Mouse (Mus musculus) stomach, embryonic 16.5 days (tissue): ENCODE measurements around the gene Trappc5. TPM values are rescaled to one million over a fixed set of nuclear protein-coding genes. Genes with fewer than 3 reads are reported as not detected.
A peak's percentile ranks its signal among the peaks of the same experiment; 100 is the strongest.

ENCODE experiments used
- ATAC-seq: fragments of 200-750 bp; cut with Nextera tagmentation; 2 replicates; pipeline ENCODE4 v1.8.0; 2017; ENCODE audit warnings: moderate number of reproducible peaks, moderate TSS enrichment; ENCODE audit not compliant: insufficient read depth, low FRiP score
- H3K27ac ChIP-seq: fragments of 300-500 bp; sonication (generic); 2 replicates; pipeline ENCODE4 v1.5.1; 2014; ENCODE audit warnings: low read length
- H3K27me3 ChIP-seq: fragments of 300-500 bp; sonication (generic); 2 replicates; pipeline ENCODE4 v1.6.1; 2014; ENCODE audit warnings: low read length, control low read depth, mixed read lengths; ENCODE audit not compliant: control insufficient read depth, insufficient read depth
- H3K36me3 ChIP-seq: fragments of 300-500 bp; sonication (generic); 2 replicates; pipeline ENCODE4 v1.6.1; 2014; ENCODE audit warnings: low read length; ENCODE audit not compliant: control insufficient read depth, insufficient read depth
- H3K4me1 ChIP-seq: fragments of 300-500 bp; sonication (generic); 2 replicates; pipeline ENCODE4 v1.6.1; 2014; ENCODE audit warnings: low read length, control low read depth, mixed read lengths; ENCODE audit not compliant: control insufficient read depth, insufficient read depth
- H3K4me2 ChIP-seq: fragments of 300-500 bp; sonication (generic); 2 replicates; pipeline ENCODE4 v1.6.1; 2014; ENCODE audit warnings: low read depth, low read length, mixed read lengths
- H3K4me3 ChIP-seq: fragments of 300-500 bp; sonication (generic); replicated peaks from 2 replicates; pipeline ENCODE4 v1.5.1; 2014; ENCODE audit warnings: mild to moderate bottlenecking, low read length
- H3K9ac ChIP-seq: fragments of 300-500 bp; sonication (generic); 2 replicates; pipeline ENCODE4 v1.6.1; 2014; ENCODE audit warnings: low read length
- H3K9me3 ChIP-seq: fragments of 300-500 bp; sonication (generic); replicated peaks from 2 replicates; pipeline ENCODE4 v1.6.1; 2016; ENCODE audit warnings: low read length, control low read depth; ENCODE audit not compliant: control insufficient read depth
- WGBS: fragments of 180-500 bp; shearing (Covaris S2); extraction: QIAGEN DNeasy Blood & Tissue Kit; methylation state at CpG from one replicate; pipeline ENCODE4 v1.1.7; 2014; 5-methylcytosine and 5-hydroxymethylcytosine counted together
- polyA plus RNA-seq: library from polyadenylated mRNA; unstranded; fragments of >200 nt; fragmentation: Nextera tagmentation; extraction: Ambion mirVana; gene quantifications from 2 replicates; pipeline ENCODE4 v1.2.1, GENCODE M21; 2015

Gene Trappc5
- polyA plus RNA-seq = 38.0 and 38.5 TPM in 2 replicates

DNA sequence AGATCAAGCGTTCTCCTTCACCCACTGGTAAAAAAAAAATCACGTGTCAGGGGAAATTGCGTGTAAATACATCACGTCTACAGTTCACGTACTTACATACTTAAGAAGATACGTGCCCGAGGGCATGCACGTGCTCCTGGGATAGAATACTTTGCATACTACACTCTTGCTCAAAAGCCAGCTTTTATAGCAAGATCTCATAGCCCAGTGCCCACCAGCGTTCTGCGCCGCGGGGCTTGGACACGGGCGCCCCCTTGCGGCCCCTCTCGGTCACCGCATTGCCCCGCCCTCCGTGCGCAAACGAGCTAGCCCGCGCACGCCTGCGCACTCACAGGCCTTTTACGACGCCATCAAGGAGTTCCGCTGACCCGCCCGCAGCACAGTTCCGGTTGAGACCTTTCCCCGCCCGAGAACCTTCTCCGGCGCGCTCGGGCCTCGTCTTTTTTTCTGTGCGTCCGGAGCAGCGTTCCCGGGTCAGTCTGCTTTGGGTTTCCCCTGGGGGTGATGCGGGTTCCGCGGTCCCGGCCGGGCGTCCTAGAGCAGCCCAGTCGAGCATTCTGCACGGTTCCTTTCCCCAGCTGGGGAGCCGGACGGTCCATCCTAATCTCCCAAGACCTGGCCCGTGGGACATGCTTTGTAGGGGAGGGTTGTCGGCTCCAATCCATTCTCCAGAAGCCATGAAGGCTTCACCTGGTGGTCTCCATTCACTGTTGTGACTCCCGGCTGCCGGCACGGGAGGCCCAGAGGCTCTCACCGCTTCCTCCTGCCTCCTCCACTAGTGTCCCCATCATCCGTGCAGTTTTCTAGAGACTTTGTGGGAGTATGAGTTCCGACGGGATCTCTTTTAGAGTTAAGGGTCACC is at the start of gene Trappc5:
Gene Trappc5 (plus strand): TSS at position 169 of the 862 bp plus-strand sequence.
- Histone ChIP-seq H3K36me3 (peaks cover 24% of the 10 kb centered on the region), H3K4me3 (peak within 1 kb of the TSS; percentile 99), H3K27me3 (no peaks in the 10 kb centered on the region), H3K4me1 (peaks cover 11% of the 10 kb centered on the region), H3K9me3 (no peaks in the 10 kb centered on the region), H3K27ac (peak within 1 kb of the TSS; percentile 90), H3K4me2 (peak within 1 kb of the TSS; percentile 82), H3K9ac (peak within 1 kb of the TSS; percentile 88)
- peak; percentile 92 for ATAC-seq
- WGBS = 1% methylated on average over 61 of the region's 61 CpGs

GRCm38 (mm10) chr8:3626971-3627370 is 49.1 kb upstream of the Trappc5 start:
- Histone ChIP-seq H3K4me2 (no peak overlapping the region), H3K9ac (no peak overlapping the region), H3K27ac (no peak overlapping the region), H3K27me3 (no peaks in the 10 kb centered on the region), H3K4me3 (no peak overlapping the region), H3K9me3 (no peaks in the 10 kb centered on the region), H3K4me1 (peaks cover 4% of the 10 kb centered on the region; the same call in 1 of the 2 replicates), H3K36me3 (no peaks in the 10 kb centered on the region)
- no peak for ATAC-seq
- 51% methylated on average over 5 of the region's 5 CpGs for WGBS

- Histone ChIP-seq H3K27me3 (no peaks in the 10 kb centered on the region), H3K4me1 (no peaks in the 10 kb centered on the region), H3K36me3 (no peaks in the 10 kb centered on the region), H3K4me2 (no peak overlapping the region), H3K27ac (no peak overlapping the region), H3K9ac (no peak overlapping the region), H3K4me3 (no peak overlapping the region), H3K9me3 (no peaks in the 10 kb centered on the region)
- 23% methylated on average over 5 of the region's 5 CpGs for WGBS
- no peak for ATAC-seq
Observed at GRCm38 (mm10) chr8:3628014-3628413, 48.1 kb upstream of the Trappc5 start.

DNA sequence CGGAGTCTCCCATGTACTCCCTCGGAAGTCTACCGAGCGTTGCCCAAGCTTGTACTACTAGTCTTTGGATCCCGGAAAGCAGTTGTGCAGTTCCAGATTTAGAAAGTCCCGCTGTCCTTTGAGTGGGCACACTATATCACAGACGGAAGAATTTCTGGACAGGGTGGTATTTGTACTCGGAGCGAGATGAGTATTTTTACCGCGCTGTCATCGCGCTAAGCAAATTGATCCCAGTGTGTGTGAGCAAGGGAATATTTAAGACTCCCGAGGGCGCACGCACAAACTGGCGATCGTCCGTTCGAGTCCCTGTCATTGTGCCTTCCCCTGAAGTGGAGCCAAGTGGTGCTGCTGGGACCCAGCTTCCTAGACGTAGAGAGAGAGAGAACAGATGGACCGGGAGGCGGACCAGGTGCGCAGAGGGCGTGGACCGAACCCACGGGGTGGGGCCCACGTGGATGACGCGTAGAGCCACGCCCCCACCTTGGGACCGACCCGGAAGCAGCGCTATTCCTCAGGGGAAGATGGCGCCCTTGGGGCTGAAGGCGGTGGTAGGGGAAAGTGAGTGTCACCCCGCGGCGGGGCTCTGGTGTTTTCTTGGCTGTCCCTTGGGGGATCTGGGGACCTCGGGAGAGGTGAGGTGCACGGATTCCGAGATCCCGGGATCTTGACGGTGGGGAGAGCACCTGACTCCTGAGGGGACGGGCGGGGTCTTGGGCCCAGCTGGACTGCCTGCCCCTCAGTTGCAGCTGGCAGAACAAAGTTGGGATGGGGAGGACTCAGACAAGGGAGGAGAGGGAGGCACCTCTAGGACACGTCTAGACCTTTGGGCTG is 45.2 kb upstream of the Trappc5 start, which contains the start of gene Stxbp2:
Gene Stxbp2 (plus strand): TSS at position 309 of the 831 bp plus-strand sequence.
- 0 out of 2 replicates have a peak within 1 kb of the TSS, but pooled peaks have one; percentile 16 for H3K27ac ChIP-seq
- ATAC-seq = peak; percentile 93
- WGBS = 6% methylated on average over 47 of the region's 47 CpGs

GRCm38 (mm10) chr8:3631478-3631875 is 44.6 kb upstream of the Trappc5 start:
- Histone ChIP-seq H3K27me3 (no peaks in the 10 kb centered on the region), H3K4me3 (peak overlapping the region; percentile 66), H3K9ac (peak overlapping the region; percentile 81), H3K4me2 (peak overlapping the region; percentile 84), H3K9me3 (no peaks in the 10 kb centered on the region), H3K4me1 (no peaks in the 10 kb centered on the region), H3K27ac (0 out of 2 replicates have a peak overlapping the region, but pooled peaks have one; percentile 16), H3K36me3 (0 out of 2 replicates have a peak, but pooled peaks cover 5% of the 10 kb centered on the region)
- ATAC-seq = peak; percentile 61; the same call in 1 of the 2 replicates
- WGBS = 9% methylated on average over 8 of the region's 8 CpGs

More for the DNA sequence above, 45.2 kb upstream of the Trappc5 start, which contains the start of gene Stxbp2:
- Histone ChIP-seq H3K27me3 (no peaks in the 10 kb centered on the region), H3K4me3 (peak within 1 kb of the TSS; percentile 66), H3K4me2 (peak within 1 kb of the TSS; percentile 84), H3K9me3 (no peaks in the 10 kb centered on the region), H3K4me1 (no peaks in the 10 kb centered on the region), H3K9ac (peak within 1 kb of the TSS; percentile 81), H3K36me3 (0 out of 2 replicates have a peak, but pooled peaks cover 5% of the 10 kb centered on the region)

GRCm38 (mm10) chr8:3645804-3646203 is 30.3 kb upstream of the Trappc5 start:
- H3K27ac ChIP-seq = no peak overlapping the region
- H3K4me3 ChIP-seq = no peak overlapping the region
- no peaks in the 10 kb centered on the region for H3K4me1 ChIP-seq
- H3K9me3 ChIP-seq = no peaks in the 10 kb centered on the region
- H3K4me2 ChIP-seq = no peak overlapping the region
- no peak overlapping the region for H3K9ac ChIP-seq
- no peaks in the 10 kb centered on the region for H3K27me3 ChIP-seq
- ATAC-seq = peak; percentile 67; the same call in 1 of the 2 replicates
- WGBS = 20% methylated on average over 5 of the region's 5 CpGs
- no peaks in the 10 kb centered on the region for H3K36me3 ChIP-seq

DNA sequence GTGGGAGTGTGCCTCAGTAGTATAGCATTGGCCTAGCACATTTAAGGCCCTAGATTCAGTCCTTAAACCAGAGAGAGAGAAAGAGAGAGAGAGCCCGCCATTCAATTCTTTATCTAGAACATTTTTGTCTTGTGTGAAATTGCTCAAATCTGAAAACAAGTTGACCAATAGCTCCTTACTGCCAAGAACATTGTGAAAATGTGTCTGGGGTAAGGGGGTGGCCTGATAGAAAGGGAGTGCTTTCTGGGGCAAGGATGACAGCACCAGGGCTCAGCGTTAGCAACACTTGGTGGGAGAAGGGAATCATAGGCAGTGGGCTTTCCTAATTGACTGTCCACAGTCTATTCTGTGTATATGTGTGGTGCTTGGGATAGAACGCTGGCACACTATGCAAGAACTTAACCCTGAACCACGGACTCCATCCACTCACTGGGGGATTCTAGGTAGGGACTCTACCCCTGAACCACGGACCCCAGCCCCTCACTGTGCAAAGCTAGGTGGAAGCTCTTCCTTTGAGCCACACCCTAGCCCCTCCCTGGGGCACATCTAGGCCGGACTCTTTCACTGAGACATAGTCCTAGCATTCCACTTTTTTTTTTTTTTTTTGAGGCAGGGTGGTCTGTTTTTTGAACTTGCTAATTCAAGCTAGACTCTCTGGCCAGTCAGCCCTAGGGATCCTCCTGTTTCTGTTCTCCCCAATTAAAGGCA is 29.1 kb upstream of the Trappc5 start:
- no peak overlapping the region for H3K27ac ChIP-seq

GRCm38 (mm10) chr8:3647561-3647960 is 28.5 kb upstream of the Trappc5 start:
- ATAC-seq = no peak
- 63% methylated on average over 4 of the region's 4 CpGs for WGBS
- no peak overlapping the region for H3K4me2 ChIP-seq
- no peaks in the 10 kb centered on the region for H3K27me3 ChIP-seq
- H3K9ac ChIP-seq = no peak overlapping the region
- H3K36me3 ChIP-seq = no peaks in the 10 kb centered on the region
- H3K27ac ChIP-seq = no peak overlapping the region; the same call in 1 of the 2 replicates
- H3K4me3 ChIP-seq = no peak overlapping the region
- no peaks in the 10 kb centered on the region for H3K4me1 ChIP-seq
- H3K9me3 ChIP-seq = no peaks in the 10 kb centered on the region

More for the DNA sequence above, 29.1 kb upstream of the Trappc5 start:
- Histone ChIP-seq H3K36me3 (no peaks in the 10 kb centered on the region), H3K9ac (no peak overlapping the region), H3K9me3 (no peaks in the 10 kb centered on the region), H3K4me3 (no peak overlapping the region), H3K4me1 (no peaks in the 10 kb centered on the region), H3K27me3 (no peaks in the 10 kb centered on the region), H3K4me2 (no peak overlapping the region)
- WGBS = 79% methylated on average over 6 of the region's 6 CpGs
- no peak for ATAC-seq
